Mouse (Mus musculus): ENCODE measurements at regions not wholly inside any gene's neighbourhood (a gene's known extent, or its start where the extent isn't known, plus 50 kb on each side); places are given as distances from the start of the nearest gene placed in this dataset.

GRCm38 (mm10) chr13:110633899-110634298, 239.1 kb downstream of the Plk2 start:
- TF ChIP-seq POLR2A (IDR thresholded peaks at IDR 0.05; ENCODE audit: insufficient read length, low read depth): no peak
- no peak for TF ChIP-seq SRF (IDR thresholded peaks at IDR 0.05; ENCODE audit: control insufficient read depth, insufficient read length, low read depth)
- no peak for TF ChIP-seq MYOD1 (IDR thresholded peaks at IDR 0.05; ENCODE audit: control insufficient read depth in 1 of 3, insufficient read length in 2 of 3, low read depth in 2 of 3)
- no peak for TF ChIP-seq TCF12 (IDR thresholded peaks at IDR 0.05; ENCODE audit: insufficient read depth, poor library complexity, severe bottlenecking)
- no peak for TF ChIP-seq E2F4 (IDR thresholded peaks at IDR 0.05; ENCODE audit: insufficient read depth)

Measured in myocyte (in vitro differentiated cells).